Mouse (Mus musculus) v-Abl transformed pro-B cells (cell line): ENCODE results near the gene Rab6b.

Experiments
- in situ Hi-C, 2 experiments: fragments of 400-800 bp; cut with MboI; formaldehyde crosslinking; loops; one replicate each; pipeline ENCODE4 v1.15.1; 2025; ENCODE audit not compliant: unreplicated experiment in 2 of 2

Rab6b gene

GRCm38 (mm10) chr9:103180807-103181565 is 69.4 kb downstream of the Rab6b start:
- in situ Hi-C loops, result loop anchor here in 1 of 2 experiments (25.0 kb wide), 1 partner anchor 544 kb away; the partner anchor contains the start of genes Anapc13 and Cep63

- in situ Hi-C loops, result loop anchor here in 1 of 2 experiments (25.0 kb wide), 1 partner anchor 545 kb away; the partner anchor contains the start of genes Anapc13 and Cep63
Measured at GRCm38 (mm10) chr9:103181886-103182285, 70.3 kb downstream of the Rab6b start.

- in situ Hi-C loops, result loop anchor here in 1 of 2 experiments (25.0 kb wide), 1 partner anchor 548 kb away; the partner anchor contains the start of genes Anapc13 and Cep63
Measured at GRCm38 (mm10) chr9:103184855-103185254, 73.3 kb downstream of the Rab6b start.

DNA sequence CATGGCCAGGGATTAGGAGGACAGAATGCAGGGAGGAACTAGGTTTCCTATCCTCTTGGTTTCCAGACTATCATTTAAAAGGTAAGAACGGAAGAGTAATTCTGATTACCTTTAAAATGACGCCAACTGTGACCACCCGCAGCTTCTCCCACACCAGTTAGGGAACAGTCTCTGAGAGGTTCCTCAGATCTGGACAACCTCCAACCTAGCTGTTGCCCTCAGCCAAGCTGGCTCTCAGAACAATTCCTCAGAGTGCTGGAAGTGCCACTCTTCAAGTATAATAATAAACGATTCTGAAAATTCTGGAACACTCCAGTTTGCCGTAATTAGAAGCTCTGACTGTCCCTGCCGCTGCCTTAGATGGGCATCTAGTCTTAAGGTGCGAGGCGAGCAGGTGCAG is 74.4 kb downstream of the Rab6b start:
- in situ Hi-C loops, result loop anchor here in 1 of 2 experiments (25.0 kb wide), 1 partner anchor 549 kb away; the partner anchor contains the start of genes Anapc13 and Cep63

DNA sequence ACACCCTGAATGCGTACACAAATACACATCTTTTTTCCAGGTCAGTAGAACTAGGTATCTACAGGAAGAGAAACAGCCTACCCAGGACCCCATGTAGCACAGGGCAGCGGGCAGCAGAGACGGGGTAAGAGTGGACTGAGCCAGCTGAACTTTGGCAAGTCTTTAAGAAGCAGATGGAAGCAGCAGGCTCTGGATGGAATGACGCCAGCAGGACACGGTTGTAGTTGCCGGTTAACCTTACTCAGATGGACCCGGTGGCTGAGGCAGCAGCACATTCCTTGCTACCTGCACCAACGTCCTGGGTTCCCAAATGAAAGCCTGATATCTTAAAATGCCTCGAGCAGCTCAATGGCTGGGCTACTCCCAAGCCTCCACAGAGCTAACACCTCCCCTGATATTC is 75.2 kb downstream of the Rab6b start:
- in situ Hi-C loops, result loop anchor here in 1 of 2 experiments (25.0 kb wide), 1 partner anchor 549 kb away; the partner anchor contains the start of genes Anapc13 and Cep63

GRCm38 (mm10) chr9:103188416-103188815 is 76.8 kb downstream of the Rab6b start:
- in situ Hi-C loops, result loop anchor here in 1 of 2 experiments (25.0 kb wide), 1 partner anchor 551 kb away; the partner anchor contains the start of genes Anapc13 and Cep63

DNA sequence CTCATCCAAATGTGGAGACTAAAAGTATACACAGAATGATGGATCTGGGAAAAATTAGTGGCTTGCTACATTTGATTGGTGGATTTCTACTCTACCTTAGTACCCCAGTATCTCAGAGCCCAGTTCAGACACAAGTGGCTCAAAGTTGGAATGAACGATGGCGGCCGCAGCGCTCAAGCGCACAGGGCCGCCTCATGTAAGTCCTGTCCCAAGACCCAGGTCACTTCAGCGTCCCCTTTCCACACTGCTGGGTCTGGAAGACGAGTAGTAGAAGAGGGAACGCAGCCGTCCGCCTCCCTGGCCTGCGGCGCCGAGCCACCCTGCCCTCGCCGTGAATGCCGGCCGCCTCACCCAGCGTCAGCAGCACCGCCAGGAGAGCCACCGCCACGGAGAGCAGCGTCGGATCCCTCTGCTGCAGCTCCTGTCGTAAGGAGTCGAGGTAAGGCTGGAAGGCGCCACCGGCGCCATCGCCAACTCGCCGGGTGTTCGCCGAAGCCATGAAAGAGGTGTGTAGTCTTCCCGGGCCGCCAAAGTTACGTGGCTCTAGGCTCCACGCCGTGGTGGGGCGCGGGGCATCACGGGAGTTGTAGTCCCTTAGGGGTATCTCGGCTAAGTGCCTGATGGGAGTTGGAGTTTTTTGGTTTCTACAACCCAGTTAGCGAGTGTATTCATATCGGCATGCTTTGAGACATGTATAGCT is 90.1 kb downstream of the Rab6b start, which contains the start of gene Srprb:
Gene Srprb (minus strand): TSS at position 577 of the 700 bp plus-strand sequence.
- in situ Hi-C loops, result loop anchor here in 1 of 2 experiments (25.0 kb wide), 1 partner anchor 564 kb away; the partner anchor contains the start of genes Anapc13 and Cep63

- in situ Hi-C loops, result loop anchor here in 1 of 2 experiments (25.0 kb wide), 1 partner anchor 568 kb away; the partner anchor contains the start of genes Anapc13 and Cep63
Measured at GRCm38 (mm10) chr9:103205786-103206185, 94.2 kb downstream of the Rab6b start.

DNA sequence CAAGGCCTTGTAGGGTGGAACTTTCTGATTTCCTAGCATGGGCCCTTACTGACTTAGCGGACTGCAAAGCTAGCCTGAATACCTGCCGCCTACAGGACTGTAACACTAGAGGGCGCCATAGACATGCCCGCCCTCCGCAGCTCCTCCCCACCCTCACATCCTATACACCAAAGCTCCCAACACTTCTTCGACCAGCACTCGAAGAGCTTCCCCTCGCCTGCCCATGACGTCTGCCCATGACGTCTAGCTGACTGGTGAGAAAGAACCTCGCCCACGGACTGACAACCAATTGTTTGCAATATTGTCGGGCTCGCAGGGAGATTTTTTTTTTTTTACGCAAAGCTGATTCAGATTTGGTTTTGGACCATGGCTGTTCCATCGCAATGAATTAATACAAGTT is 96.3 kb downstream of the Rab6b start:
- in situ Hi-C loops, result loop anchor here in 1 of 2 experiments (25.0 kb wide), 1 partner anchor 571 kb away; the partner anchor contains the start of genes Anapc13 and Cep63

GRCm38 (mm10) chr9:103208802-103209423 is 97.3 kb downstream of the Rab6b start:
- in situ Hi-C loops, result loop anchor here in 1 of 2 experiments (25.0 kb wide), 1 partner anchor 572 kb away; the partner anchor contains the start of genes Anapc13 and Cep63

- in situ Hi-C loops, result loop anchor here (5.0 to 25.0 kb wide), 2 partner anchors 116 to 576 kb away; partner anchors contain the start of genes Anapc13 (in 1 of the 2) and Cep63 (in 1 of the 2)
Measured at GRCm38 (mm10) chr9:103212654-103213420, 101.2 kb downstream of the Rab6b start.

DNA sequence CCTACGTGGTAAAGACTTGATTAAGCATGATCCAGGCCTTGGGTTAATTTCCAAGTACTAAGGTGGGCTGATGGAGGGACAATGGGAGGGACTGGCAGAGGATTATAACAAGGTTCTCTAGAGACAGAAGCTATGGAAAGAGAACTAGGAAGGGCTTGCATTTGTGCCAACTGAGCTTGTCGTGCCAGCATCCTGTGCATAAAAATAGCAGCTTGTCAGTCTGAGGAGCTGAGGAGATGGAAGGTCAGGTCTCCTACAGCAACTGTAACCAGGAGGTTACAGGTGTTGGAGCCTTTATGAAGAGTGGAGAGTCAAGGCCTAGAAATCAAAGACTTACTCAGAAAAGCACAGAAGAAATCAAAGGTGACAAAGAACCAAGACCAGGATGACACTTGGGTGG is 102.0 kb downstream of the Rab6b start:
- in situ Hi-C loops, result loop anchor here (5.0 to 25.0 kb wide), 2 partner anchors 116 to 576 kb away; partner anchors contain the start of genes Anapc13 (in 1 of the 2) and Cep63 (in 1 of the 2)

DNA sequence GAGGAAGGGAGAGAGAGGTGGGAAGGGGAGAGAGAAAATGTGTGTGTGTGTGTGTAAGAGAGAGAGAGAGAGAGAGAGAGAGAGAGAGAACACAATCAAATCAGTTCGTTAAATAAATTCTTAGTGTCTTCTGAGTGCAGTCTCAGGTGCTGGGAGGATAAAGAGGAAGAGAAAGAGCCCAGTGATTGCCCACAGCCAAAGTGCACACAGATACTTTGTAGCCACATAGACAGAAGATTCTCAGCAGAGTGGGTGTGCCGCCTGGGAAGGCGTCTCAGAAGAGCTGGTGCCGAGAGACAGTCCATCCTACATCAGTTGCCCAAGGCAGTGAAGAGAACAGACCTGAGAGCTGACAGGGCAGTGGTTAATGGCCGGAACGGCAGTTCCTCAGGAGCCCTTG is 102.7 kb downstream of the Rab6b start:
- in situ Hi-C loops, result loop anchor here (5.0 to 25.0 kb wide), 2 partner anchors 117 to 577 kb away; partner anchors contain the start of genes Anapc13 (in 1 of the 2) and Cep63 (in 1 of the 2)

DNA sequence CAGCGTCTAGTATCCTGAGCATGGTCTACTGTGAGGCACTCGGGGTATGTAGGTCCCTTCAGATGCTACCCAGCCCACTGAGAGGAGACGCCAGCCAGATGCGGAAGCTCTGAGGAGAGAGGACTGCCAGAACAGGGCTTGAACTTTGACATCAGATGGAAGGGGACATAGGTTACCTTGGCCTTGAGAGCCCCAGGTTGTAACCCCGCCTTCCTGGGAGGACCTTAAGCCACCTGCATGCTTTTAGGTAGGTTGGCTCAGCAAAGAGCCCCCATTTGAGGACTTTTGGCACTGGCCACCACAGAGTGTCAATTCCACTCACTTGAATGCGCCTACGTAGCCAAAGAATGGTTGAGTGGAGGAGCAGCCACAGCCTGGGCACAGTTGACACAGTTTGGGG is 113.1 kb downstream of the Rab6b start:
- in situ Hi-C loops, result loop anchor here (5.0 to 25.0 kb wide), 7 partner anchors 68 to 773 kb away; partner anchors contain the start of genes Anapc13 (in 1 of the 2), Bfsp2 (in 1 of the 2) and Cep63 (in 1 of the 2)

DNA sequence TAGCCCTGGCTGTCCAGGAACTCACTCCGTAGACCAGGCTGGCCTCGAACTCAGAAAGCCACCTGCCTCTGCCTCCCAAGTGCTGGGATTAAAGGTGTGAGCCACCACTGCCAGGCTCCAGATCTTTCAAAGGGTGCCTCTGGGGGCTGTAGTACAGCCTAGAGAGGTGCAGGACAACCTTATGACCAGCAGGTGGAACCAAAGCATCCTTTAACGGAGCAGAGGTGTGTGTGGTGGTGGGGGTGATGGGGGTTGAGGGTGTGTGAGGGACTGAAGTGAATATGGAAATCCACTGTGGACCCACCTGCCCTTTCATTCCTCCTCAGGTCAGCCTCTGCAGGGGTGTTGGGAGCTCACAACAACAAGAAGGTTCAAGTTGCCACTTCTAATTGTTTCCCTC is 113.9 kb downstream of the Rab6b start:
- in situ Hi-C loops, result loop anchor here (5.0 to 10.0 kb wide), 6 partner anchors 67 to 772 kb away; partner anchors contain the start of gene Bfsp2 (in 1 of the 2)

DNA sequence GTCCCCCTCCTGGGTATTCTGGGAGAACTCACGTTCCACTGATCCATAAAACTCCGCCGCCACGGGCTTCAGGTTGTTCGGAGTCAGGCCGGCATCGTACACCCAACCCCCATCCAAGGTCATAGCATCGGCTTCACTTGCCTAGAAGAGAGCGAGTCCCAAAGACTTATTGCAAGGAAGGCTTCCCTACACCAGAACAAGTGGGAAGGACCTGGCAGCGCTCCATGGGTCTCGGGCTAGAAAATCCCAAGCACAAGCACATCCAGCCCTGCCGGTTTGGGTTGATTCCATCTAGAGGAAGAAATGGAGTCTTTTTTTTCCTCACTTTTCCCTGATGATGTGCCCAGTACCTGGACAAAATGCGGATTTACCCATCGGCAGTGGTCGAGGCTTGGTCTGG is 115.2 kb downstream of the Rab6b start:
- in situ Hi-C loops, result loop anchor here (5.0 to 10.0 kb wide), 6 partner anchors 65 to 770 kb away; partner anchors contain the start of gene Bfsp2 (in 1 of the 2)

DNA sequence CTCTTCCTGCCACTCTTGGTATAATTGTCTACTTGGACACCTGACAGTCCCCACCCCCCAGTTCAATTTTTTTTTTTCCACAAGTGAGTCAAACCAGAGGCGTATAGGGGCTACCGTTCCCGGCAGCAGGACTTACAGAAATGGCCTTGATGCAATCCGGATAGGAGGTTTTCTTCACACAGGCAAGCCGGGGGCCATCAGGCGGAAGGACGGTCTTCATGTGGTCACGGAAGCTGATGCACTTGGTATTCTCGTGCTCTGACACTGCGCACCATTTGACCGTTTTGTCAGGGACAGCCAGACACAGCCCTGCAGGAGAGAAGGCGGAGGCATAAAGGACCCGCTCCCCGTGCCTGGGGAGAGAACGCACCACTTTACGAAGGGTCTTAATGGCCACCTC is 116.2 kb downstream of the Rab6b start:
- in situ Hi-C loops, result loop anchor here (5.0 to 10.0 kb wide), 6 partner anchors 65 to 770 kb away; partner anchors contain the start of gene Bfsp2 (in 1 of the 2)

DNA sequence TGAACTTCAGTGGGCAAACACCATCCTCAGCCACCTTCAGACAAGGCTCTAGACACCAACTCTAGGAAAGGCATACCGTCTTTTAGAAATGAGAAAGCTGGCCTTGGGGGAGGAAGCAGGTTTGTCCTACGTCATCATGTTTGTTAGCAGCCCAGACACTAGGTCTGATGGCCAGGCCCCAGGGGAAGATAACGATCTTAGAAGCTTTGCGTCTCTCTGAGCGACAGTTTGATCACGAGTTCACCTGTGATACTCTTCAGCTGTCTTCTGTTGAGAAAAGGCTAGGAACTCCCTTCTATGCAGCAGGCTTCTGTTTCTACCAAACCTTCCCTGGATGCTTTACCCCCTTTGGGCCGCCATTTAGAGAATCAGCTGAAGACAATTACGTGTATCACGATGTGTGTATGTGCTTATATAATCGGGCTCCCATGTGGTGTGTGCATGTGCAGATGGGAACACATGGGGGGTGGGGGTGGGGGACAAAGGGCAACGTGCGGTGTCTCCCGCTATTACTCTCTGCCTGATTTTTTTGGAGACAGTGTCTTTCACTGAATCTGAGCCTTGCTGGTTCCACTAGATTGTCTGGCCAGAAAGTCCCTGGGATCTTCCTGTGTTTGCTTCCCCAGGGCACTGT is 116.9 kb downstream of the Rab6b start:
- in situ Hi-C loops, result loop anchor here (5.0 to 10.0 kb wide), 6 partner anchors 64 to 769 kb away; partner anchors contain the start of gene Bfsp2 (in 1 of the 2)
